ENCODE assay signal across 7 mouse cellular contexts in genomic region chr11:88059141-88059540, GRCm38 (mm10). TPM values are rescaled to one million over a fixed set of nuclear protein-coding genes. Genes with fewer than 3 reads are reported as not detected.
DNase-seq lines count a peak whose midpoint lies in the region; ATAC-seq and TF ChIP-seq lines count a peak whose summit lies in the region.

No protein-coding gene starts in this region.

- peaks cover 14% of the 10 kb centered on the region; the same call in 1 of the 2 replicates for H3K36me3 ChIP-seq in lung, embryonic 14.5 days (ENCODE audit: insufficient read depth)

- no peak overlapping the region for H3K4me2 ChIP-seq in lung, embryonic 14.5 days

- no peak overlapping the region for H3K27ac ChIP-seq in lung, embryonic 14.5 days (ENCODE audit: low read depth)

- peak; percentile 83 for ATAC-seq in lung, embryonic 14.5 days (ENCODE audit: insufficient read depth)

- no peaks in the 10 kb centered on the region for H3K4me1 ChIP-seq in lung, embryonic 14.5 days (ENCODE audit: insufficient read depth)

- H3K9me3 ChIP-seq in lung, embryonic 14.5 days (ENCODE audit: low read depth, low read length): no peaks in the 10 kb centered on the region

- no peak overlapping the region for H3K9ac ChIP-seq in lung, embryonic 14.5 days

- 44% methylated on average over 2 of the region's 2 CpGs for WGBS in lung, embryonic 14.5 days

- H3K27me3 ChIP-seq in lung, embryonic 14.5 days (ENCODE audit: insufficient read depth, low read length): no peaks in the 10 kb centered on the region

- peak; percentile 90 for DNase-seq in 416B (ENCODE audit: low read depth)
- DNase-seq in CD4-positive, CD25-positive, alpha-beta regulatory T cell, adult 2 months (ENCODE audit: low read depth, low spot score): peak; percentile 82
- DNase-seq in cerebellum, adult 9-11 months: peak; percentile 61
- peak; percentile 62 to 72 for DNase-seq in heart, adult 18-20 months
- peak; percentile 83 for DNase-seq in kidney, adult 11 months
- peak; percentile 88 for DNase-seq in lung, embryonic 14.5 days
- peak; percentile 85 for DNase-seq in retina, postnatal 1 day

- H3K4me3 ChIP-seq in lung, embryonic 14.5 days (ENCODE audit: low read depth, low read length): no peak overlapping the region

- peak; percentile 91 for TF ChIP-seq CTCF in lung, embryonic 14.5 days (IDR thresholded peaks at IDR 0.05; ENCODE audit: low read depth)

RNA-seq across cellular contexts. Expression of gene Vezf1, which starts 8.9 kb away (rescaled TPM):
- total RNA-seq in heart, adult 18-20 months (2021): 10 to 100 TPM; 35.0 to 38.4 TPM
- 44.5 and 46.8 TPM in 2 replicates for polyA plus RNA-seq in lung, embryonic 14.5 days (2014; fragmentation: Nextera tagmentation; extraction: Ambion mirVana)

RNA-seq across cellular contexts. Expression of gene Srsf1, which starts 12.0 kb away (rescaled TPM):
- total RNA-seq in heart, adult 18-20 months (2021): 100 to 1,000 TPM in 1 of 2 experiments, 10 to 100 TPM in 1; 88.5 to 102 TPM
- polyA plus RNA-seq in lung, embryonic 14.5 days (2014; fragmentation: Nextera tagmentation; extraction: Ambion mirVana): 446 and 450 TPM in 2 replicates

RNA-seq across cellular contexts. Expression of gene Cuedc1, which starts 38.7 kb away (rescaled TPM):
- total RNA-seq in heart, adult 18-20 months (2021): 10 to 100 TPM; 40.0 to 43.8 TPM
- polyA plus RNA-seq in lung, embryonic 14.5 days (2014; fragmentation: Nextera tagmentation; extraction: Ambion mirVana): 14.1 and 16.8 TPM in 2 replicates
